Mouse (Mus musculus) ES-E14 (cell line): ENCODE measurements around the gene Pccb. TPM values are rescaled to one million over a fixed set of nuclear protein-coding genes. Genes with fewer than 3 reads are reported as not detected.
A peak's percentile ranks its signal among the peaks of the same experiment; 100 is the strongest.

Experiments
- DNase-seq: peaks from one replicate; pipeline ENCODE4 v3.0.0-alpha.2; 2013; ENCODE audit warnings: low read depth, low spot score
- H3K27ac ChIP-seq: 2 replicates; pipeline ENCODE4 v1.5.1; 2012; ENCODE audit warnings: low read depth, mild to moderate bottlenecking, low read length, moderate library complexity, mixed read lengths; ENCODE audit not compliant: poor library complexity, insufficient read depth, severe bottlenecking
- H3K36me3 ChIP-seq: 2 replicates; pipeline ENCODE4 v1.6.1; 2012; ENCODE audit warnings: mild to moderate bottlenecking, low read length, moderate library complexity, mixed read lengths; ENCODE audit not compliant: control insufficient read depth, poor library complexity, insufficient read depth, severe bottlenecking
- H3K4me1 ChIP-seq, 2 experiments: fragments of 150-350 bp in 1 of 2; sonication (generic) in 1 of 2; 2 replicates each; pipeline ENCODE4 v1.6.1; 2012; ENCODE audit warnings: low read length in 2 of 2, mild to moderate bottlenecking in 1 of 2, mixed read lengths in 1 of 2; ENCODE audit not compliant: control insufficient read depth in 2 of 2, insufficient read depth in 2 of 2, poor library complexity in 1 of 2
- H3K4me3 ChIP-seq, 2 experiments: fragments of 150-350 bp in 1 of 2; sonication (generic) in 1 of 2; 2 replicates each; pipeline ENCODE4 v1.5.1; 2012; ENCODE audit warnings: low read length in 2 of 2, low read depth in 1 of 2, mild to moderate bottlenecking in 1 of 2, mixed read lengths in 1 of 2; ENCODE audit not compliant: insufficient read depth in 1 of 2, poor library complexity in 1 of 2, severe bottlenecking in 1 of 2
- H3K9ac ChIP-seq: 2 replicates; pipeline ENCODE4 v1.6.1; 2012; ENCODE audit warnings: low read depth, mild to moderate bottlenecking, low read length, mixed read lengths; ENCODE audit not compliant: poor library complexity, insufficient read depth, severe bottlenecking
- H3K9me3 ChIP-seq: fragments of 150-350 bp; sonication (generic); 2 replicates; pipeline ENCODE4 v1.6.1; 2012; ENCODE audit warnings: low read depth, mild to moderate bottlenecking, low read length; ENCODE audit not compliant: control insufficient read depth, insufficient read depth
- CHD2 ChIP-seq: IDR thresholded peaks from 2 replicates; pipeline ENCODE4 v1.6.1; 2014; ENCODE audit warnings: mild to moderate bottlenecking, low read depth, low read length, inconsistent platforms
- HCFC1 ChIP-seq: IDR thresholded peaks from 2 replicates; pipeline ENCODE4 v1.6.1; 2012; ENCODE audit warnings: low read length, inconsistent platforms, borderline replicate concordance; ENCODE audit not compliant: insufficient read depth
- MAFK ChIP-seq: IDR thresholded peaks from 2 replicates; pipeline ENCODE4 v1.6.1; 2014; ENCODE audit warnings: mild to moderate bottlenecking, low read depth, low read length, inconsistent platforms; ENCODE audit not compliant: insufficient read depth
- ZC3H11A ChIP-seq: IDR thresholded peaks from 2 replicates; pipeline ENCODE4 v1.6.1; 2012; ENCODE audit warnings: low read depth, mild to moderate bottlenecking, inconsistent platforms, low read length, borderline replicate concordance
- ZNF384 ChIP-seq: IDR thresholded peaks from 2 replicates; pipeline ENCODE4 v1.6.1; 2012; ENCODE audit warnings: low read depth, low read length, inconsistent platforms
- in situ Hi-C, 2 experiments: fragments of 600-800 bp; cut with MboI; formaldehyde crosslinking; loops; one replicate each; pipeline ENCODE4 v1.15.1; 2025; ENCODE audit warnings: low sequenced_read_pairs in 2 of 2, inconsistent platforms in 1 of 2; ENCODE audit not compliant: unreplicated experiment in 2 of 2
- total RNA-seq: library from RNA; depleted of rRNA; stranded (reverse); fragments of 300-350 nt; gene quantifications from 2 replicates; pipeline ENCODE4 v1.2.3, GENCODE M21; 2012

Pccb gene
- total RNA-seq, 1 experiment, result 24.8 TPM

DNA sequence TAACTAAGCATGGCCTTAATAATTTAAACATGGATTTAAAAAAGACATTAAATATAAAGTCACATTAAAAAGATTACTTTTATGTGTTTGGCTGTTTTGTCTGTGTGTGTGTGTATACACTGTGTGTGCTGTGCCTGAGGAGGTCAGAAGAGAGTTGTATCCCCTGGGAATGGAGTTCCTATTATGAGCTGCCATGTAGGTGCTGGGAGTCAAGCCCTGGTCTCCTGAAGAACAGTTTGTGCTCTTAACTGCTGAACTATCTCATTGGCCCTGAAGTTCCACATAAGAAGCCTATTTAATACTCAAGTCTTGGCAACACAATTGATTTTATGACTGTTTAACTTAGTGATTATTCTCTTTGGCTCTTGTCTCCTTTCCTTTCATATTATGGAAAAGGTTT is 42.8 kb upstream of the Pccb start:
- no peak for DNase-seq
- Histone ChIP-seq H3K36me3 (no peaks in the 10 kb centered on the region), H3K4me1 (peaks cover 0 to 8% of the 10 kb centered on the region in 2 experiments; a peak in 2 of 4 replicates), H3K27ac (no peak overlapping the region), H3K4me3 (peak overlapping the region in 1 of 2 experiments; percentile 93; a peak in 2 of 4 replicates), H3K9me3 (no peaks in the 10 kb centered on the region), H3K9ac (no peak overlapping the region)
- no peak for TF ChIP-seq CHD2
- no peak for TF ChIP-seq ZNF384
- TF ChIP-seq ZC3H11A, result no peak
- TF ChIP-seq MAFK, result no peak
- TF ChIP-seq HCFC1, result no peak
- in situ Hi-C loops, result no loop called here

DNA sequence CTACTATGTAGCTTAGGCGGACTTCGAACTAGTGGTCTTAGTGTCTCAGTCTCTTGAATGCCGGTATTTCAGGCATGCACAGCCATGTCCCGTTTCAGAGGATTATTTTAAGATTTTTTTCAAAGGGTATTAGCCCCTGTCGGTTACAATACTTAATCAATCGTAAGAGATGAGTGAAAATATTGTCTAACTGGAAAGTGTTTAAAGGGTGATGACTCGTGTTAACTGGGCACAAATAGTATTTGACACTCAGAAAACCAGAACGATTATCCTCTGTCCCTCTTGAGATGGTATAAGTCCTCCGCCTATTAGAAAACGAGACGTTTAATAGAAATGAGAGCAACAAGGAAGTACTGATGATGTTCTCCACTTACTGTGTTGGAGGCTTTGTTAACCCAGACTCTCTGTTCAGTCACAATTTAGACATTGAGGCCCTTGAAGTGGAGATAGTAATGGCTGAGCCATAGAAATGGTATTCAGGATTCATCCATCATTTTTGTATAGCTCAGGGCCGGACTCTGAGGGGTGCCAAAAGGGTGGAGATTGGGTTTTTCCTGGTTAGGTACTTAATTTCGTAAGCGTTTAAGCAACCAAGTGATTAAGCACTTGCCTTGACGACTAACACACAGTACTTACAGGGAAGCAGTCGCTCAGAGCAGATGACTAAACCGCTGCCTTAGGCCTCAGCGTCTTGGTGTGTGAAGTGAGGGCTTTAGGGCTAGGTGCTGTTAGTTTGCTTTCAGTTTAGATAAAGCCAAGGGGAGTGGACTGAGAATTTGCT is 41.6 kb upstream of the Pccb start:
- Histone ChIP-seq H3K9me3 (no peaks in the 10 kb centered on the region), H3K27ac (no peak overlapping the region), H3K9ac (peak overlapping the region; percentile 96), H3K36me3 (no peaks in the 10 kb centered on the region), H3K4me3 (peak overlapping the region; percentile 93 to 96), H3K4me1 (peaks cover 0 to 8% of the 10 kb centered on the region in 2 experiments; a peak in 2 of 4 replicates)
- TF ChIP-seq ZNF384, result no peak
- no peak for TF ChIP-seq CHD2
- no peak for TF ChIP-seq HCFC1
- TF ChIP-seq MAFK, result no peak
- no peak for TF ChIP-seq ZC3H11A
- DNase-seq, result no peak
- in situ Hi-C loops, result no loop called here

DNA sequence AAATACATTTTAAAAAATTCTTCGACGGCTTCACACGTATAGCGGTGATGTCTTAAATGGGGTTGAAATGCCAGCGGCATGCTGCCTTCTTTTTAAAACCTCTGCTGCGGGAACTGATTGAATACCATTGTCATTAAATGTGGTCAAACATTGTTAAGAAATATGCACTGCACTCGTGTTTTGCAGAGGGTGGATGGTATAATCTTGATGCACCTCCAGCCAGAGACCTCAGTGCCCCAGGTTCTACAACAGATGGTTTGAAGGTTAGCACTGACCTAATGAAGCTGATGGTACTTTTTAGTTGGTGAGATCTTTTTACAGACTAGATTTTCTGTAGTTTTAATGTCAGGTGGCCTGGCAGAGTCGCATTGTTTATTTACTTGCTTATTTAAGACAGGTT is 41.0 kb upstream of the Pccb start:
- DNase-seq, result no peak

DNA sequence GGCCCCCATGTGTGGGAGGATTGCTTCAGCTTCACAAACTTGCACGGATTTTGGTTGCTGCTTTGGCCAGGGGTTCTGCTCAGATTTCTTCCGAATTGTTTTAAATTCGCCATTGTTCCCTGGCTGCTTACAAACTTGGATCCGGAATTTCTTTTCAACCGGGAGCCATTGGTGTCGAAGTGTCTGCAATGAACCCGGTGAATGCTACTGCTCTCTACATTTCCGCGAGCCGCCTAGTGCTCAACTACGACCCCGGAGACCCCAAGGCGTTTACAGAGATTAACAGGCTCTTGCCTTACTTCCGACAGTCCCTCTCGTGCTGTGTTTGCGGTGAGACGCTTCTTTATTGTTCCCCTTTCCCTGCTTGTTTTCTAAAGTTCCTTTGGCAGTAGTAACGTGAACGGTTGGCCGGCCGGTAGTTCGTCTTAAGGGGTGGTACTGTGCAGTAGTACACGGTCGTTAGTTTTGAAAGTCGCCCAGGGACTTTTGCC is 40.4 kb upstream of the Pccb start:
- Histone ChIP-seq H3K4me1 (peaks cover 0 to 8% of the 10 kb centered on the region in 2 experiments; a peak in 2 of 4 replicates), H3K36me3 (no peaks in the 10 kb centered on the region)

More for the DNA sequence above, 41.0 kb upstream of the Pccb start:
- TF ChIP-seq ZC3H11A (no peak), CHD2 (no peak), MAFK (no peak), HCFC1 (no peak), ZNF384 (no peak)
- H3K9me3 ChIP-seq, result no peaks in the 10 kb centered on the region
- H3K9ac ChIP-seq, result peak overlapping the region; percentile 96; the same call in 1 of the 2 replicates
- in situ Hi-C loops, result no loop called here
- H3K4me1 ChIP-seq, result peaks cover 0 to 8% of the 10 kb centered on the region in 2 experiments; a peak in 2 of 4 replicates
- H3K27ac ChIP-seq, result no peak overlapping the region
- H3K36me3 ChIP-seq, result no peaks in the 10 kb centered on the region
- peak overlapping the region; percentile 93 to 96 for H3K4me3 ChIP-seq

More for the DNA sequence above, 40.4 kb upstream of the Pccb start:
- Histone ChIP-seq H3K9me3 (no peaks in the 10 kb centered on the region), H3K4me3 (peak overlapping the region; percentile 93 to 96), H3K27ac (peak overlapping the region; percentile 95), H3K9ac (peak overlapping the region; percentile 96)
- no peak for DNase-seq
- TF ChIP-seq MAFK (no peak), HCFC1 (no peak), CHD2 (no peak), ZNF384 (no peak), ZC3H11A (no peak)
- in situ Hi-C loops, result no loop called here
